Mouse (Mus musculus) thymus, adult 2 months (tissue): ENCODE measurements at regions not wholly inside any gene's neighbourhood (a gene's known extent, or its start where the extent isn't known, plus 50 kb on each side); places are given as distances from the start of the nearest gene placed in this dataset.

Source experiments
- CTCF ChIP-seq: fragments of 200-500 bp; IDR thresholded peaks from 2 replicates; pipeline ENCODE4 v1.5.1; 2012; ENCODE audit warnings: mild to moderate bottlenecking, control low read depth, low read length, moderate library complexity, borderline replicate concordance; ENCODE audit not compliant: control insufficient read depth, poor library complexity, insufficient read depth; ENCODE audit errors: extremely low read depth
- POLR2A ChIP-seq: fragments of 200-500 bp; IDR thresholded peaks from 2 replicates; pipeline ENCODE4 v1.6.1; 2012; ENCODE audit warnings: mild to moderate bottlenecking, low read length, control low read depth, moderate library complexity; ENCODE audit not compliant: control insufficient read depth, poor library complexity, insufficient read depth; ENCODE audit errors: extremely low read depth

- TF ChIP-seq POLR2A (no peak), CTCF (no peak)
Observed at GRCm38 (mm10) chr11:19332274-19332673, 313.5 kb upstream of the Meis1 start.
